In the genomic region with DNA sequence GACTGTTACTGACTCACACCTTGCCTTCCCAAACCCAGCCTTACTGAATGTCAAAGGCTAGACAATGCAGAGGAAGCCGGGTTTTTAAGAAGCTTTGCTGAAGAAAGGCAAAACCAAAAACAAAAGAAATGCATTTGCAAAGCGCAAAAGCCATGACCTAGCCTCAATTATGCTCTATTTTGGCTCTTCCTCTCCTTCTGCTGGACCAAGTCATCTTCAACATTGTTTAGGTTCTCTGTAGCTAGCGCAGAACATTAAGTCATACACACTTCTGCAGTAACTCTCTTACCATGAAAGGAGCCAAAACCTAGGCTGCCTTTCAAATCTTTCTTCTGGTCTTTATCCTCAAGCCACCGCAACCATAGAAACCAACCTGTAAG, we compare ENCODE assay signal across 7 mouse cellular contexts. TPM values are rescaled to one million over a fixed set of nuclear protein-coding genes. Genes with fewer than 3 reads are reported as not detected.
DNase-seq lines count a peak whose midpoint lies in the region; ATAC-seq and TF ChIP-seq lines count a peak whose summit lies in the region.

No protein-coding gene starts in this region.

- TF ChIP-seq EP300 in lung, postnatal 0 days (IDR thresholded peaks at IDR 0.05), result no peak

- H3K9ac ChIP-seq in lung, postnatal 0 days (replicated peaks; ENCODE audit: low read depth), result no peak overlapping the region
- H3K9ac ChIP-seq in embryonic facial prominence, embryonic 15.5 days, result peak overlapping the region; percentile 87; the same call in 1 of the 2 replicates
- H3K9ac ChIP-seq in limb, embryonic 11.5 days (ENCODE audit: low read length), result peak overlapping the region; percentile 93
- H3K9ac ChIP-seq in stomach, embryonic 15.5 days, result 0 out of 2 replicates have a peak overlapping the region, but pooled peaks have one; percentile 9

- H3K36me3 ChIP-seq in lung, postnatal 0 days (ENCODE audit: insufficient read depth, low read length), result no peaks in the 10 kb centered on the region
- no peaks in the 10 kb centered on the region for H3K36me3 ChIP-seq in embryonic facial prominence, embryonic 15.5 days
- H3K36me3 ChIP-seq in limb, embryonic 11.5 days (ENCODE audit: control insufficient read depth, insufficient read depth, low read length), result no peaks in the 10 kb centered on the region
- H3K36me3 ChIP-seq in stomach, embryonic 15.5 days, result no peaks in the 10 kb centered on the region

- H3K4me1 ChIP-seq in lung, postnatal 0 days (ENCODE audit: insufficient read depth, low read depth, low read length), result peaks cover 10% of the 10 kb centered on the region; the same call in 1 of the 2 replicates
- peaks cover 14% of the 10 kb centered on the region for H3K4me1 ChIP-seq in embryonic facial prominence, embryonic 15.5 days
- H3K4me1 ChIP-seq in limb, embryonic 11.5 days (ENCODE audit: control insufficient read depth, insufficient read depth, low read length), result no peaks in the 10 kb centered on the region
- H3K4me1 ChIP-seq in stomach, embryonic 15.5 days, result no peaks in the 10 kb centered on the region; the same call in 1 of the 2 replicates

- peak overlapping the region; percentile 87 for H3K4me3 ChIP-seq in lung, postnatal 0 days (ENCODE audit: low read depth, low read length)
- H3K4me3 ChIP-seq in embryonic facial prominence, embryonic 15.5 days (replicated peaks), result peak overlapping the region; percentile 92
- peak overlapping the region; percentile 93 for H3K4me3 ChIP-seq in limb, embryonic 11.5 days (ENCODE audit: low read depth, low read length)
- H3K4me3 ChIP-seq in stomach, embryonic 15.5 days (replicated peaks), result peak overlapping the region; percentile 94

- no peak for TF ChIP-seq CTCF in lung, postnatal 0 days (IDR thresholded peaks at IDR 0.05)

- ATAC-seq in lung, postnatal 0 days, result no peak
- no peak for ATAC-seq in embryonic facial prominence, embryonic 15.5 days (ENCODE audit: insufficient number of reproducible peaks, low FRiP score, low TSS enrichment, low read depth)
- ATAC-seq in limb, embryonic 11.5 days (ENCODE audit: insufficient number of reproducible peaks, low FRiP score, low TSS enrichment, low read depth), result no peak
- ATAC-seq in stomach, embryonic 15.5 days (ENCODE audit: insufficient read depth, low FRiP score, low read depth), result no peak

- WGBS in lung, postnatal 0 days, result 15% methylated on average over 4 of the region's 4 CpGs
- 5% methylated on average over 4 of the region's 4 CpGs for WGBS in embryonic facial prominence, embryonic 15.5 days
- 5% methylated on average over 4 of the region's 4 CpGs for WGBS in limb, embryonic 11.5 days
- WGBS in stomach, embryonic 15.5 days, result 11% methylated on average over 4 of the region's 4 CpGs

- H3K4me2 ChIP-seq in lung, postnatal 0 days (replicated peaks; ENCODE audit: low read depth, low read length), result peak overlapping the region; percentile 79
- H3K4me2 ChIP-seq in embryonic facial prominence, embryonic 15.5 days (replicated peaks), result peak overlapping the region; percentile 85
- peak overlapping the region; percentile 83 for H3K4me2 ChIP-seq in limb, embryonic 11.5 days (ENCODE audit: low read depth, severe bottlenecking)
- peak overlapping the region; percentile 94 for H3K4me2 ChIP-seq in stomach, embryonic 15.5 days

- no peak for DNase-seq in lung, postnatal 0 days (ENCODE audit: low spot score)
- no peak for DNase-seq in lung, adult 18-20 months
- peak; percentile 22 for DNase-seq in limb, embryonic 11.5 days (ENCODE audit: low spot score)
- no peak for DNase-seq in adrenal gland, postnatal 36 days
- no peak for DNase-seq in spleen, postnatal 10 days (ENCODE audit: low spot score in 2 of 2)

- H3K27me3 ChIP-seq in lung, postnatal 0 days (replicated peaks; ENCODE audit: insufficient read depth, low read length), result no peaks in the 10 kb centered on the region
- H3K27me3 ChIP-seq in embryonic facial prominence, embryonic 15.5 days, result no peaks in the 10 kb centered on the region
- no peaks in the 10 kb centered on the region for H3K27me3 ChIP-seq in limb, embryonic 11.5 days (ENCODE audit: control insufficient read depth, insufficient read depth, low read length)
- H3K27me3 ChIP-seq in stomach, embryonic 15.5 days (replicated peaks), result no peaks in the 10 kb centered on the region

- no peak overlapping the region for H3K27ac ChIP-seq in lung, postnatal 0 days (ENCODE audit: low read length)
- peak overlapping the region; percentile 93 for H3K27ac ChIP-seq in embryonic facial prominence, embryonic 15.5 days (replicated peaks)
- H3K27ac ChIP-seq in limb, embryonic 11.5 days (replicated peaks; ENCODE audit: low read depth, low read length), result no peak overlapping the region
- H3K27ac ChIP-seq in stomach, embryonic 15.5 days, result peak overlapping the region; percentile 40; the same call in 1 of the 2 replicates

- no peaks in the 10 kb centered on the region for H3K9me3 ChIP-seq in lung, postnatal 0 days (ENCODE audit: low read length)
- H3K9me3 ChIP-seq in embryonic facial prominence, embryonic 15.5 days (replicated peaks), result no peaks in the 10 kb centered on the region
- H3K9me3 ChIP-seq in limb, embryonic 11.5 days (ENCODE audit: control insufficient read depth, low read length), result no peaks in the 10 kb centered on the region
- H3K9me3 ChIP-seq in stomach, embryonic 15.5 days, result no peaks in the 10 kb centered on the region

RNA-seq across cellular contexts. Expression of a gene that starts 1.5 kb away (rescaled TPM):
- polyA plus RNA-seq in lung, postnatal 0 days (2015; fragmentation: Nextera tagmentation; extraction: Ambion mirVana), result 6.3 and 8.3 TPM in 2 replicates
- 13.3 and 16.8 TPM in 2 replicates for polyA plus RNA-seq in embryonic facial prominence, embryonic 15.5 days (2015; fragmentation: Nextera tagmentation; extraction: Ambion mirVana)
- polyA plus RNA-seq in limb, embryonic 11.5 days (2014; fragmentation: Nextera tagmentation; extraction: Ambion mirVana), result 22.2 and 26.0 TPM in 2 replicates
- polyA plus RNA-seq in stomach, embryonic 15.5 days (2015; fragmentation: Nextera tagmentation; extraction: Ambion mirVana), result 8.9 and 10.5 TPM in 2 replicates
- 10 to 100 TPM; 22.4 to 26.2 TPM for total RNA-seq in adrenal gland, postnatal 36 days (2021)

Comparison
In these comparisons a context has a peak if more than half of its experiments do, and no peak if none do; other contexts are left out.
1. H3K27ac ChIP-seq: peak in embryonic facial prominence, embryonic 15.5 days (single experiment) and stomach, embryonic 15.5 days (single experiment); none in lung, postnatal 0 days (single experiment) and limb, embryonic 11.5 days (single experiment).
2. Peak in every context shown above with its lines, with median percentiles within 50 percentile points of each other: H3K4me2 ChIP-seq and H3K4me3 ChIP-seq.